Mouse (Mus musculus): ENCODE measurements around the gene Adra2a.

DNA sequence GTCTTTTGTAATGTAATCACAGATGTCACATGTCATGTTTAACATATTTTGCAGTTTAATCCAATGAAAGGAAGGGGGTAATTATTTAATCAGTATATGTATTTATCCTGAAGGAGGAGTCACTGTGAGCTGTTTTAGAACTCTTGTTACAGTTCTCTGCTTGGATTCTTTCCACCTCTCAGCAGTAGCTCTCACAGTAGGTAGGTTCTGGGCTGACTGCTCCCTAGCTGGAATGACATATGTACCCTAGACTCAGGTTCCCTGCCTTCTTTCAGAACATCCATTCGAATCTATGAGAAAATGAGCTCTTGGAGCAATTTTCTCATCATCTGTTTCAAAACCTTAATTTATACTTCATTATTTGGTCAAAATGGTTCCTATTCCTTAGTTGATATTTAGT lies 49.7 kb upstream of the Adra2a start:
- TF ChIP-seq GATA1 (IDR thresholded peaks at IDR 0.05; ENCODE audit: borderline replicate concordance, low read length) (no peak), FLI1 (IDR thresholded peaks at IDR 0.05; ENCODE audit: low read length) (no peak)

Measured in megakaryocyte, embryonic 14.5 days (primary cell).